Mouse (Mus musculus) midbrain, embryonic 14.5 days (tissue): ENCODE results near the gene Glt8d2. TPM values are rescaled to one million over a fixed set of nuclear protein-coding genes. Genes with fewer than 3 reads are reported as not detected.

ENCODE experiments used
- ATAC-seq: fragments of 200-750 bp; cut with Nextera tagmentation; 2 replicates; pipeline ENCODE4 v1.8.0; 2017; ENCODE audit warnings: moderate number of reproducible peaks, moderate library complexity; ENCODE audit not compliant: low FRiP score, low TSS enrichment
- DNase-seq: peaks from one replicate; pipeline ENCODE4 v3.0.0-alpha.2; 2015
- H3K27ac ChIP-seq: fragments of 300-500 bp; sonication (generic); replicated peaks from 2 replicates; pipeline ENCODE4 v1.5.1; 2014; ENCODE audit warnings: mild to moderate bottlenecking, low read depth, low read length, moderate library complexity
- H3K27me3 ChIP-seq: fragments of 300-500 bp; sonication (generic); 2 replicates; pipeline ENCODE4 v1.6.1; 2014; ENCODE audit warnings: low read length, control low read depth, mixed read lengths; ENCODE audit not compliant: control insufficient read depth, insufficient read depth
- H3K36me3 ChIP-seq: fragments of 300-500 bp; sonication (generic); 2 replicates; pipeline ENCODE4 v1.6.1; 2014; ENCODE audit warnings: low read length, control low read depth; ENCODE audit not compliant: control insufficient read depth, insufficient read depth
- H3K4me1 ChIP-seq: fragments of 300-500 bp; sonication (generic); 2 replicates; pipeline ENCODE4 v1.6.1; 2014; ENCODE audit warnings: mild to moderate bottlenecking, antibody characterized with exemption, low read length, control low read depth; ENCODE audit not compliant: control insufficient read depth, insufficient read depth
- H3K4me2 ChIP-seq: fragments of 300-500 bp; sonication (generic); 2 replicates; pipeline ENCODE4 v1.6.1; 2014; ENCODE audit warnings: mild to moderate bottlenecking, low read length, moderate library complexity
- H3K4me3 ChIP-seq: fragments of 300-500 bp; sonication (generic); replicated peaks from 2 replicates; pipeline ENCODE4 v1.5.1; 2014; ENCODE audit warnings: low read depth, low read length
- H3K9ac ChIP-seq: fragments of 300-500 bp; sonication (generic); replicated peaks from 2 replicates; pipeline ENCODE4 v1.6.1; 2014; ENCODE audit warnings: mild to moderate bottlenecking, low read length, moderate library complexity
- H3K9me3 ChIP-seq: fragments of 300-500 bp; sonication (generic); 2 replicates; pipeline ENCODE4 v1.6.1; 2016; ENCODE audit warnings: low read length, control low read depth, mixed read lengths; ENCODE audit not compliant: control insufficient read depth
- WGBS: fragments of 180-500 bp; shearing (Covaris S2); extraction: QIAGEN DNeasy Blood & Tissue Kit; methylation state at CpG from one replicate; pipeline ENCODE4 v1.1.7; 2014; 5-methylcytosine and 5-hydroxymethylcytosine counted together
- polyA plus RNA-seq: library from polyadenylated mRNA; unstranded; fragments of >200 nt; fragmentation: Nextera tagmentation; extraction: Ambion mirVana; gene quantifications from 2 replicates; pipeline ENCODE4 v1.2.1, GENCODE M21; 2014

Glt8d2 gene
- 0.77 and 1.3 TPM in 2 replicates for polyA plus RNA-seq

GRCm38 (mm10) chr10:82690494-82690893 lies at the start of gene Glt8d2:
TSS of gene Glt8d2 (minus strand) at chr10:82690650.
- H3K4me1 ChIP-seq, result no peaks in the 10 kb centered on the region
- no peaks in the 10 kb centered on the region for H3K9me3 ChIP-seq
- H3K27ac ChIP-seq, result no peak within 1 kb of the TSS
- no peak within 1 kb of the TSS for H3K4me3 ChIP-seq
- H3K4me2 ChIP-seq, result peak within 1 kb of the TSS; percentile 39
- ATAC-seq (no peak), DNase-seq (peak; percentile 51)
- H3K27me3 ChIP-seq, result no peaks in the 10 kb centered on the region
- WGBS, result 5% methylated on average over 14 of the region's 14 CpGs
- H3K36me3 ChIP-seq, result no peaks in the 10 kb centered on the region
- no peak within 1 kb of the TSS for H3K9ac ChIP-seq

- peak overlapping the region; percentile 89 for H3K4me3 ChIP-seq
- peaks cover 12% of the 10 kb centered on the region for H3K4me1 ChIP-seq
- no peaks in the 10 kb centered on the region for H3K9me3 ChIP-seq
- no peaks in the 10 kb centered on the region for H3K27me3 ChIP-seq
- ATAC-seq (peak; percentile 86), DNase-seq (peak; percentile 49)
- H3K4me2 ChIP-seq, result peak overlapping the region; percentile 83
- peak overlapping the region; percentile 87 for H3K27ac ChIP-seq
- H3K36me3 ChIP-seq, result peaks cover 14% of the 10 kb centered on the region
- under 1% methylated on average over 59 of the region's 59 CpGs for WGBS
- H3K9ac ChIP-seq, result peak overlapping the region; percentile 86
Observed at GRCm38 (mm10) chr10:82699296-82699941, 9.0 kb upstream of the Glt8d2 start.

GRCm38 (mm10) chr10:82698712-82699261 lies 8.3 kb upstream of the Glt8d2 start:
- H3K36me3 ChIP-seq, result peaks cover 11% of the 10 kb centered on the region
- H3K27ac ChIP-seq, result peak overlapping the region; percentile 87
- peak overlapping the region; percentile 83 for H3K4me2 ChIP-seq
- no peaks in the 10 kb centered on the region for H3K27me3 ChIP-seq
- ATAC-seq (peak; percentile 95), DNase-seq (peak; percentile 96)
- peaks cover 12% of the 10 kb centered on the region for H3K4me1 ChIP-seq
- H3K4me3 ChIP-seq, result peak overlapping the region; percentile 89
- H3K9me3 ChIP-seq, result no peaks in the 10 kb centered on the region
- under 1% methylated on average over 42 of the region's 42 CpGs for WGBS
- peak overlapping the region; percentile 86 for H3K9ac ChIP-seq

- Histone ChIP-seq H3K36me3 (peaks cover 8% of the 10 kb centered on the region), H3K4me1 (peaks cover 12% of the 10 kb centered on the region), H3K9ac (no peak overlapping the region), H3K9me3 (no peaks in the 10 kb centered on the region), H3K27me3 (no peaks in the 10 kb centered on the region), H3K27ac (no peak overlapping the region), H3K4me2 (no peak overlapping the region), H3K4me3 (no peak overlapping the region)
- ATAC-seq (no peak), DNase-seq (no peak)
- 87% methylated on average over 3 of the region's 3 CpGs for WGBS
Observed at GRCm38 (mm10) chr10:82697305-82697898, 7.0 kb upstream of the Glt8d2 start.

GRCm38 (mm10) chr10:82696453-82697079 lies 6.1 kb upstream of the Glt8d2 start:
- no peak overlapping the region for H3K4me3 ChIP-seq
- H3K27me3 ChIP-seq, result no peaks in the 10 kb centered on the region
- ATAC-seq (no peak), DNase-seq (no peak)
- peaks cover 5% of the 10 kb centered on the region; the same call in 1 of the 2 replicates for H3K36me3 ChIP-seq
- H3K27ac ChIP-seq, result no peak overlapping the region
- no peak overlapping the region for H3K9ac ChIP-seq
- H3K4me1 ChIP-seq, result peaks cover 12% of the 10 kb centered on the region
- no peaks in the 10 kb centered on the region for H3K9me3 ChIP-seq
- H3K4me2 ChIP-seq, result no peak overlapping the region
- 75% methylated on average over 4 of the region's 4 CpGs for WGBS

- H3K4me2 ChIP-seq, result no peak within 1 kb of the TSS
- H3K27me3 ChIP-seq, result no peaks in the 10 kb centered on the region
- H3K36me3 ChIP-seq, result no peaks in the 10 kb centered on the region
- DNase-seq (no peak), ATAC-seq (no peak)
- H3K4me3 ChIP-seq, result no peak within 1 kb of the TSS
- H3K9me3 ChIP-seq, result no peaks in the 10 kb centered on the region
- no peak within 1 kb of the TSS for H3K27ac ChIP-seq
- 87% methylated on average over 5 of the region's 5 CpGs for WGBS
- H3K9ac ChIP-seq, result no peak within 1 kb of the TSS
- peaks cover 12% of the 10 kb centered on the region for H3K4me1 ChIP-seq
Observed at GRCm38 (mm10) chr10:82695956-82696355, 5.5 kb upstream of the Glt8d2 start, which contains the start of gene Hcfc2. TSS of gene Hcfc2 (plus strand) at chr10:82696160.

GRCm38 (mm10) chr10:82689681-82690211 lies 704 bp downstream of the Glt8d2 start:
- Histone ChIP-seq H3K4me3 (no peak overlapping the region), H3K36me3 (no peaks in the 10 kb centered on the region), H3K9ac (no peak overlapping the region), H3K27me3 (no peaks in the 10 kb centered on the region), H3K27ac (no peak overlapping the region), H3K4me1 (no peaks in the 10 kb centered on the region), H3K9me3 (no peaks in the 10 kb centered on the region), H3K4me2 (no peak overlapping the region)
- 81% methylated on average over 7 of the region's 7 CpGs for WGBS
- DNase-seq (no peak), ATAC-seq (no peak)

GRCm38 (mm10) chr10:82685440-82685839 lies 5.0 kb downstream of the Glt8d2 start:
- H3K4me3 ChIP-seq, result no peak overlapping the region
- 81% methylated on average over 2 of the region's 2 CpGs for WGBS
- DNase-seq (no peak), ATAC-seq (no peak)
- H3K4me2 ChIP-seq, result no peak overlapping the region
- H3K4me1 ChIP-seq, result no peaks in the 10 kb centered on the region
- no peaks in the 10 kb centered on the region for H3K9me3 ChIP-seq
- H3K9ac ChIP-seq, result no peak overlapping the region
- H3K36me3 ChIP-seq, result no peaks in the 10 kb centered on the region
- H3K27me3 ChIP-seq, result no peaks in the 10 kb centered on the region
- no peak overlapping the region for H3K27ac ChIP-seq
